Mouse (Mus musculus): Measurements from ENCODE around the gene Ndufs2.

GRCm38 (mm10) chr1:171272086-171272485, 20.9 kb upstream of the Ndufs2 start:
- TF ChIP-seq CTCF (IDR thresholded peaks at IDR 0.05; ENCODE audit: borderline replicate concordance, control insufficient read depth, extremely low read depth, insufficient read depth, low read length, poor library complexity): no peak
- no peak for TF ChIP-seq POLR2A (IDR thresholded peaks at IDR 0.05; ENCODE audit: control insufficient read depth, extremely low read depth, insufficient read depth, low read length, poor library complexity)

Data from thymus, adult 2 months (tissue).